Mouse (Mus musculus) stomach, postnatal 0 days (tissue): ENCODE results near the gene Camkmt. TPM values are rescaled to one million over a fixed set of nuclear protein-coding genes. Genes with fewer than 3 reads are reported as not detected.

Experiments used
- ATAC-seq: fragments of 200-750 bp; cut with Nextera tagmentation; 2 replicates; pipeline ENCODE4 v1.8.0; 2017; ENCODE audit not compliant: low FRiP score, low TSS enrichment
- DNase-seq: peaks from one replicate; pipeline ENCODE4 v3.0.0-alpha.2; 2016; ENCODE audit warnings: low spot score
- H3K27ac ChIP-seq: fragments of 300-500 bp; sonication (generic); replicated peaks from 2 replicates; pipeline ENCODE4 v1.5.1; 2014; ENCODE audit warnings: mild to moderate bottlenecking, control low read depth
- H3K27me3 ChIP-seq: fragments of 300-500 bp; sonication (generic); 2 replicates; pipeline ENCODE4 v1.6.1; 2014; ENCODE audit warnings: low read length; ENCODE audit not compliant: control insufficient read depth, insufficient read depth
- H3K36me3 ChIP-seq: fragments of 300-500 bp; sonication (generic); 2 replicates; pipeline ENCODE4 v1.6.1; 2014; ENCODE audit warnings: low read length, mixed read lengths; ENCODE audit not compliant: control insufficient read depth, insufficient read depth
- H3K4me1 ChIP-seq: fragments of 300-500 bp; sonication (generic); replicated peaks from 2 replicates; pipeline ENCODE4 v1.6.1; 2014; ENCODE audit warnings: antibody characterized with exemption; ENCODE audit not compliant: control insufficient read depth, insufficient read depth
- H3K4me2 ChIP-seq: fragments of 300-500 bp; sonication (generic); replicated peaks from 2 replicates; pipeline ENCODE4 v1.6.1; 2014; ENCODE audit warnings: low read depth, mild to moderate bottlenecking, control low read depth, moderate library complexity
- H3K4me3 ChIP-seq: fragments of 300-500 bp; sonication (generic); 2 replicates; pipeline ENCODE4 v1.5.1; 2014; ENCODE audit warnings: low read depth, low read length, control low read depth
- H3K9ac ChIP-seq: fragments of 300-500 bp; sonication (generic); 2 replicates; pipeline ENCODE4 v1.6.1; 2014; ENCODE audit warnings: mild to moderate bottlenecking, low read length, control low read depth, mixed read lengths
- H3K9me3 ChIP-seq: fragments of 300-500 bp; sonication (generic); 2 replicates; pipeline ENCODE4 v1.6.1; 2016; ENCODE audit warnings: low read length; ENCODE audit not compliant: control insufficient read depth
- CTCF ChIP-seq: IDR thresholded peaks from 2 replicates; pipeline ENCODE4 v1.5.1; 2016; ENCODE audit warnings: antibody characterized with exemption, low read depth, mild to moderate bottlenecking, moderate library complexity
- EP300 ChIP-seq: optimal IDR thresholded peaks from 2 replicates; pipeline ENCODE3; 2016; ENCODE audit warnings: antibody characterized with exemption
- WGBS: fragments of 180-500 bp; shearing (Covaris S2); extraction: QIAGEN DNeasy Blood & Tissue Kit; methylation state at CpG from one replicate; pipeline ENCODE4 v1.1.7; 2014; 5-methylcytosine and 5-hydroxymethylcytosine counted together
- polyA plus RNA-seq: library from polyadenylated mRNA; unstranded; fragments of >200 nt; fragmentation: Nextera tagmentation; extraction: Ambion mirVana; gene quantifications from 2 replicates; pipeline ENCODE4 v1.2.1, GENCODE M21; 2015

The Camkmt gene
- polyA plus RNA-seq, 1 experiment from 2014 or later: 8.3 TPM

- DNase-seq (no peak), ATAC-seq (no peak)
- 69% methylated on average over 8 of the region's 8 CpGs for WGBS
- no peak for TF ChIP-seq EP300
- no peak for TF ChIP-seq CTCF
- no peak overlapping the region for H3K4me2 ChIP-seq
- H3K9me3 ChIP-seq: no peaks in the 10 kb centered on the region
- no peak overlapping the region for H3K4me3 ChIP-seq
- H3K4me1 ChIP-seq: no peaks in the 10 kb centered on the region
- H3K36me3 ChIP-seq: no peaks in the 10 kb centered on the region
- no peak overlapping the region for H3K27ac ChIP-seq
- no peak overlapping the region for H3K9ac ChIP-seq
- no peaks in the 10 kb centered on the region for H3K27me3 ChIP-seq
Measured at GRCm38 (mm10) chr17:85368776-85369175, 278.4 kb downstream of the Camkmt start.

GRCm38 (mm10) chr17:85372076-85372475 is 281.7 kb downstream of the Camkmt start:
- no peak overlapping the region for H3K4me3 ChIP-seq
- H3K36me3 ChIP-seq: no peaks in the 10 kb centered on the region
- WGBS: 66% methylated on average over 13 of the region's 13 CpGs
- H3K4me1 ChIP-seq: no peaks in the 10 kb centered on the region
- no peak overlapping the region for H3K9ac ChIP-seq
- no peaks in the 10 kb centered on the region for H3K27me3 ChIP-seq
- no peak for ATAC-seq
- H3K4me2 ChIP-seq: no peak overlapping the region
- TF ChIP-seq CTCF (no peak), EP300 (no peak)
- H3K27ac ChIP-seq: no peak overlapping the region
- H3K9me3 ChIP-seq: no peaks in the 10 kb centered on the region
- DNase-seq: no peak

GRCm38 (mm10) chr17:85372523-85372922 is 282.2 kb downstream of the Camkmt start:
- 88% methylated on average over 7 of the region's 7 CpGs for WGBS

GRCm38 (mm10) chr17:85374100-85374833 is 283.9 kb downstream of the Camkmt start:
- no peak overlapping the region for H3K4me2 ChIP-seq
- H3K36me3 ChIP-seq: no peaks in the 10 kb centered on the region
- no peaks in the 10 kb centered on the region for H3K9me3 ChIP-seq
- ATAC-seq (no peak), DNase-seq (no peak)
- H3K27me3 ChIP-seq: no peaks in the 10 kb centered on the region
- H3K27ac ChIP-seq: no peak overlapping the region
- no peak overlapping the region for H3K4me3 ChIP-seq
- no peak for TF ChIP-seq CTCF
- no peak for TF ChIP-seq EP300
- no peaks in the 10 kb centered on the region for H3K4me1 ChIP-seq
- 81% methylated on average over 19 of the region's 19 CpGs for WGBS
- no peak overlapping the region for H3K9ac ChIP-seq

More at GRCm38 (mm10) chr17:85372523-85372922, 282.2 kb downstream of the Camkmt start:
- no peaks in the 10 kb centered on the region for H3K9me3 ChIP-seq
- H3K27me3 ChIP-seq: no peaks in the 10 kb centered on the region
- no peaks in the 10 kb centered on the region for H3K4me1 ChIP-seq
- DNase-seq (no peak), ATAC-seq (no peak)
- no peak overlapping the region for H3K9ac ChIP-seq
- H3K4me2 ChIP-seq: no peak overlapping the region
- no peaks in the 10 kb centered on the region for H3K36me3 ChIP-seq
- TF ChIP-seq EP300 (no peak), CTCF (no peak)
- H3K4me3 ChIP-seq: no peak overlapping the region
- H3K27ac ChIP-seq: no peak overlapping the region

GRCm38 (mm10) chr17:85374834-85375176 is 284.5 kb downstream of the Camkmt start:
- H3K36me3 ChIP-seq: no peaks in the 10 kb centered on the region
- no peak overlapping the region for H3K4me3 ChIP-seq
- ATAC-seq (no peak), DNase-seq (no peak)
- no peak overlapping the region for H3K9ac ChIP-seq
- H3K4me2 ChIP-seq: no peak overlapping the region
- H3K4me1 ChIP-seq: no peaks in the 10 kb centered on the region
- 69% methylated on average over 8 of the region's 8 CpGs for WGBS
- H3K27me3 ChIP-seq: no peaks in the 10 kb centered on the region
- no peaks in the 10 kb centered on the region for H3K9me3 ChIP-seq
- no peak overlapping the region for H3K27ac ChIP-seq
- TF ChIP-seq CTCF (no peak), EP300 (no peak)

GRCm38 (mm10) chr17:85375523-85375922 is 285.2 kb downstream of the Camkmt start:
- TF ChIP-seq CTCF (no peak), EP300 (no peak)
- no peaks in the 10 kb centered on the region for H3K9me3 ChIP-seq
- 37% methylated on average over 10 of the region's 10 CpGs for WGBS

More at GRCm38 (mm10) chr17:85375523-85375922, 285.2 kb downstream of the Camkmt start:
- Histone ChIP-seq H3K27ac (no peak overlapping the region), H3K36me3 (no peaks in the 10 kb centered on the region), H3K4me3 (no peak overlapping the region), H3K27me3 (no peaks in the 10 kb centered on the region), H3K4me1 (no peaks in the 10 kb centered on the region), H3K9ac (no peak overlapping the region), H3K4me2 (0 out of 2 replicates have a peak overlapping the region, but pooled peaks have one; percentile 5)
- DNase-seq (no peak), ATAC-seq (no peak)
